ENCODE assay signal across 20 mouse cellular contexts in the genomic region with DNA sequence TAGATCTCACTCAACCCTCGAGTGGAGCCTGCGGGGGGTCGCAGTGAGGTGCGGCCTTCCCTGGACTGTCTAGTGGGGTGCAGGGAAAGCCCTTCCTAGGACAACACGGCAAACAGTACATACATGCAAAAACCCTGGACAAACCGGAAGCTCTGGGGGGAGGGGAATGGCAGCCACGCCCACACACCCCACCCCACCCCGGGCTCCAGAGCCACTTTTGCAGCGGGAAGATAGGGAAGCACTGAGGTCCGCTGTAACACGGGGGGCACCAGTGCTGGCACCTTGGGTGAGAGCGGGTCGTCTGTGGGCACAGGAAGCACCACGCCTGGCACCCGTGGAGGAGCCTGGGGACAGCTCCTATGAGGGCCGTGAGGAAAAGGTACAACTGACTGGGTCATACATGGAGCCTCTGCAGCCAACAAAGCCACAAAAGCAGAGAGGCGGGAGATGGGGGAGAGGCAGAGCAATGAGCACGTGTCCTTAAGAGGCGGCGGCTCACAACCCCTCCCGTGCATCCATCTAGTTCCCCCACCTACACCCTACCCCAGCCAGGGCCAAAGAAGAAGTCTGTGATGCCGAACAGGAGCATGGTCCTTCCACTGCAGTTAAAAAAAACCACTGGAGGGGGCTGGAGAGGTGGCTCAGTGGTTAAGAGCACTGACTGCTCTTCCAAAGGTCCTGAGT. TPM values are rescaled to one million over a fixed set of nuclear protein-coding genes. Genes with fewer than 3 reads are reported as not detected.
DNase-seq lines count a peak whose midpoint lies in the region; ATAC-seq lines count a peak whose summit lies in the region.
"Had no signal": no experiment of that assay in that cellular context is flagged by ENCODE, and none has a peak within 500 bp of the region (broad histone marks: within the 10 kb centered on the region; RNA-seq: fewer than 3 reads in every experiment).

No protein-coding gene starts in this region.

- DNase-seq in heart, embryonic 10.5 days (ENCODE audit: low spot score), result no peak
- DNase-seq in heart, adult 9 months (ENCODE audit: low spot score in 2 of 2), result no peak
- peak; percentile 59 for DNase-seq in R1 (ENCODE audit: low read depth, low spot score)
- peak; percentile 56 for DNase-seq in liver, embryonic 11.5 days (ENCODE audit: low spot score)
- DNase-seq in ovary, postnatal 10 days (ENCODE audit: low spot score), result no peak
- DNase-seq in layer of hippocampus, postnatal 36 days, result no peak
- DNase-seq in retina, postnatal 1 day, result no peak
- DNase-seq: adrenal gland, adult 8-10 months; cerebellum, adult 9-10 months; kidney, adult 2 months; kidney, postnatal 25 days; lung, postnatal 36 days; right cerebral cortex, postnatal 25 days had no signal

- peaks cover 63% of the 10 kb centered on the region for H3K36me3 ChIP-seq in heart, embryonic 10.5 days
- H3K36me3 ChIP-seq in liver, embryonic 11.5 days (ENCODE audit: control insufficient read depth, insufficient read depth, low read length), result peaks cover 5% of the 10 kb centered on the region; the same call in 1 of the 2 replicates

- peaks cover 17% of the 10 kb centered on the region for H3K4me1 ChIP-seq in heart, embryonic 10.5 days
- H3K4me1 ChIP-seq in liver, embryonic 11.5 days (replicated peaks; ENCODE audit: control insufficient read depth, insufficient read depth, low read length), result peaks cover 18% of the 10 kb centered on the region
- H3K4me1 ChIP-seq: embryonic facial prominence, embryonic 13.5 days; heart, embryonic 15.5 days; limb, embryonic 15.5 days had no signal

- H3K27ac ChIP-seq in heart, embryonic 10.5 days, result peak overlapping the region; percentile 62; the same call in 1 of the 2 replicates
- H3K27ac ChIP-seq in liver, embryonic 11.5 days (ENCODE audit: low read depth, low read length), result peak overlapping the region; percentile 25
- H3K27ac ChIP-seq: embryonic facial prominence, embryonic 13.5 days; heart, embryonic 15.5 days; hindbrain, postnatal 0 days; limb, embryonic 15.5 days; midbrain, embryonic 10.5 days had no signal

- ATAC-seq in liver, embryonic 11.5 days (replicated peaks; ENCODE audit: low FRiP score), result peak; percentile 73
- 0 out of 2 replicates have a peak, but pooled peaks have one; percentile 11 for ATAC-seq in megakaryocyte-erythroid progenitor cell, adult 5-6 weeks (replicated peaks; ENCODE audit: low FRiP score, low TSS enrichment, poor library complexity, severe bottlenecking)
- ATAC-seq: forebrain, embryonic 16.5 days; hindbrain, postnatal 0 days had no signal

- no peaks in the 10 kb centered on the region for H3K9me3 ChIP-seq in heart, embryonic 10.5 days
- no peaks in the 10 kb centered on the region for H3K9me3 ChIP-seq in liver, embryonic 11.5 days (ENCODE audit: control insufficient read depth, low read length)
- H3K9me3 ChIP-seq: embryonic facial prominence, embryonic 13.5 days; heart, embryonic 15.5 days; limb, embryonic 15.5 days; midbrain, embryonic 10.5 days had no signal

- no peak overlapping the region for H3K4me3 ChIP-seq in heart, embryonic 10.5 days
- H3K4me3 ChIP-seq in liver, embryonic 11.5 days (ENCODE audit: low read depth, low read length), result peak overlapping the region; percentile 20; the same call in 1 of the 2 replicates
- H3K4me3 ChIP-seq: embryonic facial prominence, embryonic 13.5 days; heart, embryonic 15.5 days; limb, embryonic 15.5 days; midbrain, embryonic 10.5 days had no signal

- 0 out of 2 replicates have a peak, but pooled peaks cover 5% of the 10 kb centered on the region for H3K27me3 ChIP-seq in heart, embryonic 10.5 days (ENCODE audit: insufficient read depth, poor library complexity, severe bottlenecking)
- no peaks in the 10 kb centered on the region for H3K27me3 ChIP-seq in liver, embryonic 11.5 days (replicated peaks; ENCODE audit: control insufficient read depth, insufficient read depth, low read length)
- H3K27me3 ChIP-seq: embryonic facial prominence, embryonic 13.5 days; heart, embryonic 15.5 days; limb, embryonic 15.5 days had no signal

- H3K9ac ChIP-seq in liver, embryonic 11.5 days (ENCODE audit: low read depth, low read length), result peak overlapping the region; percentile 40; the same call in 1 of the 2 replicates
- H3K9ac ChIP-seq: embryonic facial prominence, embryonic 13.5 days; heart, embryonic 15.5 days; limb, embryonic 15.5 days had no signal

- WGBS in heart, embryonic 10.5 days, result 68% methylated on average over 22 of the region's 22 CpGs
- WGBS in liver, embryonic 11.5 days, result 63% methylated on average over 22 of the region's 22 CpGs

- H3K4me2 ChIP-seq in liver, embryonic 11.5 days, result peak overlapping the region; percentile 44
- H3K4me2 ChIP-seq: embryonic facial prominence, embryonic 13.5 days; heart, embryonic 15.5 days; limb, embryonic 15.5 days had no signal

RNA-seq across cellular contexts. Expression of a gene that starts 12.3 kb away (rescaled TPM):
- 14.5 and 19.8 TPM in 2 replicates for polyA plus RNA-seq in heart, embryonic 10.5 days (2016; fragmentation: Nextera tagmentation; extraction: Ambion mirVana)
- 9.5 and 10.3 TPM in 2 replicates for polyA plus RNA-seq in liver, embryonic 11.5 days (2014; fragmentation: Nextera tagmentation; extraction: Ambion mirVana)
- 8.5 and 12.4 TPM in 2 replicates for total RNA-seq in megakaryocyte-erythroid progenitor cell, adult 5-6 weeks (2014; fragmentation: Nextera tagmentation)
- 5.7 and 11.5 TPM in 2 replicates for total RNA-seq in megakaryocyte-erythroid progenitor cell, adult 5-6 weeks (2017)
- total RNA-seq in layer of hippocampus, postnatal 36 days (2021), result 10 to 100 TPM; 15.7 to 18.7 TPM

Comparison
In these comparisons a context has a peak if more than half of its experiments do, and no peak if none do; other contexts are left out.
1. DNase-seq: peak in R1 (single experiment) and liver, embryonic 11.5 days (single experiment); none in heart, embryonic 10.5 days (single experiment), heart, adult 9 months (0 of 2), ovary, postnatal 10 days (single experiment), layer of hippocampus, postnatal 36 days (0 of 2) and retina, postnatal 1 day (single experiment).